Mouse (Mus musculus) midbrain, embryonic 13.5 days (tissue): ENCODE measurements around the gene Rp2. TPM values are rescaled to one million over a fixed set of nuclear protein-coding genes. Genes with fewer than 3 reads are reported as not detected.
"Not testable (repeated sequence)": the region's sequence is repeated elsewhere in the genome, so short reads cannot be mapped to it uniquely, and the experiment has no call there.

Experiments
- ATAC-seq: fragments of 200-750 bp; cut with Nextera tagmentation; 2 replicates; pipeline ENCODE4 v1.8.0; 2017; ENCODE audit warnings: mild to moderate bottlenecking, moderate TSS enrichment, moderate library complexity
- H3K27ac ChIP-seq: fragments of 300-500 bp; sonication (generic); 2 replicates; pipeline ENCODE4 v1.5.1; 2015; ENCODE audit warnings: inconsistent platforms, mild to moderate bottlenecking, moderate library complexity
- H3K27me3 ChIP-seq: fragments of 300-500 bp; sonication (generic); 2 replicates; pipeline ENCODE4 v1.6.1; 2015; ENCODE audit warnings: mild to moderate bottlenecking, inconsistent platforms
- H3K36me3 ChIP-seq: fragments of 300-500 bp; sonication (generic); 2 replicates; pipeline ENCODE4 v1.6.1; 2015; ENCODE audit warnings: mild to moderate bottlenecking, inconsistent platforms
- H3K4me1 ChIP-seq: fragments of 300-500 bp; sonication (generic); replicated peaks from 2 replicates; pipeline ENCODE4 v1.6.1; 2015; ENCODE audit warnings: inconsistent platforms
- H3K4me2 ChIP-seq: fragments of 300-500 bp; sonication (generic); replicated peaks from 2 replicates; pipeline ENCODE4 v1.6.1; 2015; ENCODE audit warnings: moderate library complexity, mild to moderate bottlenecking, inconsistent platforms
- H3K4me3 ChIP-seq: fragments of 300-500 bp; sonication (generic); replicated peaks from 2 replicates; pipeline ENCODE4 v1.5.1; 2015; ENCODE audit warnings: mild to moderate bottlenecking, inconsistent platforms
- H3K9ac ChIP-seq: fragments of 300-500 bp; sonication (generic); replicated peaks from 2 replicates; pipeline ENCODE4 v1.6.1; 2015; ENCODE audit warnings: mild to moderate bottlenecking, inconsistent platforms
- H3K9me3 ChIP-seq: fragments of 300-500 bp; sonication (generic); 2 replicates; pipeline ENCODE4 v1.6.1; 2016; ENCODE audit warnings: mild to moderate bottlenecking, inconsistent platforms
- WGBS: fragments of 180-500 bp; shearing (Covaris S2); methylation state at CpG from one replicate; pipeline ENCODE4 v1.1.7; 2015; 5-methylcytosine and 5-hydroxymethylcytosine counted together
- polyA plus RNA-seq: library from polyadenylated mRNA; unstranded; fragments of >200 nt; fragmentation: Nextera tagmentation; extraction: Ambion mirVana; gene quantifications from 2 replicates; pipeline ENCODE4 v1.2.1, GENCODE M21; 2015

The Rp2 gene
- polyA plus RNA-seq: 17.7 and 18.1 TPM in 2 replicates

DNA sequence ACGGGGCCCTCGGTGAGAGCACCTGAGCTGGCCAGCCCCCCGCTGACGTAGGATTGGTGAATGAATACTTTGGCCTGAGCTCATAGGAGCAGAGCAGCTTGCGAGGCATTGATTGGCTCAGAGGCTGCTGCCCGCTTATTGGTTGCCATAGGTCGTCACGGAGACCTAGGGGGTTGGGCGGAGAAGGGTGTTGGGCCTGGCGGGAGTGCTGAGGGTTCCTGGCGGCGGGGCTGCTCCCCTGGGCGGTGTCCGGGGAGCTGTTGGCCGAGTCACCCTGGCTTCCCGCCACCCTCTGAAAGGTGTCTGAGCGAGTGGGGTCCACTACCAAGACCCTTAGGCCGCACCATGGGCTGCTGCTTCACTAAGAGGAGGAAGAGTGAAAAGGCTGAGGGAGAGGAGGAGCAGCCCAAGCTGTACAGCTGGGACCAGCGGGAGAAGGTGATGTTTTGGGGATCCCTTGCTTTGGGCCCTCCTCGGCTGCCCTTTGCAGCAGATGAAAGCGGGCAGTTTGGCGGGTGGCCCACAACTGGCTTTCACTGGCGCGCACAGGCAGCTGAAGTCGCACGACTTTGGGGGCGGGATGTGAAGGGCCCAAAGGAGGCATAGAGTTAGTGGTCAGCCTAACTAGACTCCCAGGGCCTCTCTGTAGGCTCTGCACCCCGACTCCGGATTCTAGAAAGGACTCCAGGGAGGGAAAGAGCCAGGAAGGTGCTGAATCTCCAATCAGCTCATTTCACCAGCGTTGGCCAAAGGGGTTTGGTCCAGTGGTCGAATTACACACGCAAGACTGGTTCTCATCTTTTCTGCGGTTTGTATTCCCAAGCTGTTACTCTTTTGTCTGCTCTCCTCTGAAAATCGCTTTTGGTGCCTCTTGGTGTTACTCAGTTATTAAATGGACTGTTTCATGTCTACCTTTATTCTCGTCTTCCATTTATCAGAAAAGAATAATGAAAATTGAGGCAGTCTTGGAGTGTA, at the start of gene Rp2:
Rp2 (plus strand) TSS at position 91 of the 975 bp plus-strand sequence.
- peak; percentile 100 for ATAC-seq
- WGBS: 24% methylated on average over 35 of the region's 35 CpGs
- peak within 1 kb of the TSS; percentile 57 for H3K4me2 ChIP-seq
- peak within 1 kb of the TSS; percentile 76 for H3K9ac ChIP-seq
- peaks cover 4% of the 10 kb centered on the region for H3K4me1 ChIP-seq
- peak within 1 kb of the TSS; percentile 62; the same call in 1 of the 2 replicates for H3K27ac ChIP-seq
- H3K9me3 ChIP-seq: no peaks in the 10 kb centered on the region
- no peaks in the 10 kb centered on the region for H3K36me3 ChIP-seq
- peak within 1 kb of the TSS; percentile 62 for H3K4me3 ChIP-seq
- no peaks in the 10 kb centered on the region for H3K27me3 ChIP-seq

- Histone ChIP-seq H3K9me3 (no peaks in the 10 kb centered on the region), H3K27me3 (no peaks in the 10 kb centered on the region), H3K4me1 (no peaks in the 10 kb centered on the region), H3K9ac (no peak overlapping the region), H3K4me2 (no peak overlapping the region), H3K36me3 (no peaks in the 10 kb centered on the region), H3K27ac (no peak overlapping the region), H3K4me3 (no peak overlapping the region)
- no peak for ATAC-seq
- 56% methylated on average over 1 of the region's 1 CpGs for WGBS
Measured at GRCm38 (mm10) chrX:20332756-20333155, 31.5 kb upstream of the Rp2 start.

DNA sequence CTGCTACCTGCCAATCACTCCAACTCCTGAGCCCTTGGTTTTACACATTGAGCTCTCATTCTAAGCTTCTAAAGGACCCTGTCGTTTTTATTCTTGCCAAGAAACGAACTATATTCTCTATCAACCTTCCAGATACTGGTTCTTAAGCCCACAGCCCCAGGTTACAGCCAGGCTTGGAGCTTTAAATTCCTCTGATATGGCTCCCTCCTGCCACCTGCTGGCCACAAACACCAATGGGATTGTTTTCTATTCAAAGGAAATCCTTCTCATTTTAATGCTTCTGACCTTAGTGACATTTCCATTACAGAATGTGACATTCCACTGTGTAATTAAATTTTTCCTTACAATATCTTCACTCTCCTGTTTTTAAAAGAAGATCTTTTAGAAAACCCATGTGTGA, 28.6 kb upstream of the Rp2 start:
- Histone ChIP-seq H3K4me2 (no peak overlapping the region), H3K4me1 (no peaks in the 10 kb centered on the region), H3K4me3 (no peak overlapping the region), H3K9me3 (no peaks in the 10 kb centered on the region), H3K27me3 (no peaks in the 10 kb centered on the region), H3K27ac (no peak overlapping the region), H3K36me3 (no peaks in the 10 kb centered on the region), H3K9ac (no peak overlapping the region)
- 28% methylated on average over 2 of the region's 2 CpGs for WGBS
- ATAC-seq: no peak

DNA sequence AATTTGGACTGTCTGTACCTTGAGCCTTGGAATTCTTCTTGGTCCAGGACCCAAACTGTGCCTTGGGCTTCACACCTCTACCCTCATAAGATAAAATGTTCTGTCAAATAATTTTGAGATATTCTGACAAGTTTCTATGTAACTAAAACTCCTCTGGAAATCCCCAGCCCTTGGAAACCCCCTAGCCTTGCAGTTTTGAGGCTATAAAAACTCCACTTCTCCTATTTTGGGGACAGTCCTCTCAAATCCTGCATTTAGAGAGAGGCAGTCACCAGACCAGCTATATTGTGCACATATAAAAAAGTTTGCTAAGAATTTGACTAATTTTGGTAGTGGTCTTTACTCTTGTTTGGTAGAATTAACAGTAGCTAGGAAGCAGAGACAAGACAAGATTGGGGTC, 19.3 kb upstream of the Rp2 start:
- H3K4me3 ChIP-seq: no peak overlapping the region
- H3K36me3 ChIP-seq: no peaks in the 10 kb centered on the region
- no peaks in the 10 kb centered on the region for H3K9me3 ChIP-seq
- H3K27me3 ChIP-seq: no peaks in the 10 kb centered on the region
- no peak for ATAC-seq
- no peak overlapping the region for H3K9ac ChIP-seq
- no peak overlapping the region for H3K4me2 ChIP-seq
- no peak overlapping the region for H3K27ac ChIP-seq
- H3K4me1 ChIP-seq: no peaks in the 10 kb centered on the region

DNA sequence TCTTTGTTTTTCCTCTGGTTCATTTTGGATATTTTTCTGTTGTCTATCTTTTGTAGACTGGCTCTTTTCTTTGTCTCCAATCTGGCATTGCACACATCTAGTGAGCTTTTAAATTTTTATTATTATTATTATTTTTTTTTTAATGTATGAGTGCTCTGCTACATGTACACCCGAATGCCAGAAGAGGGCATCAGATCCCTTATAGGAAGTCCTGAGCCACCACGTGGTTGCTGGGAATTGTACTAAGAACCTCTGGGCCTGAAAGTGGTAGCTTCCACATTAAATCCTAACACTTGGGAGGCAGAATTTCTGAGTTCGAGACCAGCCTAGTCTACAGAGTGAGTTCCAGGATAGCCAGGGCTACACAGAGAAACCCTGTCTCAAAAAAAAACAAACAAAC, 17.9 kb upstream of the Rp2 start:
- Histone ChIP-seq H3K27ac (no peak overlapping the region), H3K27me3 (no peaks in the 10 kb centered on the region), H3K9ac (no peak overlapping the region), H3K9me3 (no peaks in the 10 kb centered on the region), H3K4me3 (no peak overlapping the region), H3K4me2 (no peak overlapping the region), H3K4me1 (no peaks in the 10 kb centered on the region), H3K36me3 (no peaks in the 10 kb centered on the region)
- 68% methylated on average over 3 of the region's 3 CpGs for WGBS
- ATAC-seq: no peak

DNA sequence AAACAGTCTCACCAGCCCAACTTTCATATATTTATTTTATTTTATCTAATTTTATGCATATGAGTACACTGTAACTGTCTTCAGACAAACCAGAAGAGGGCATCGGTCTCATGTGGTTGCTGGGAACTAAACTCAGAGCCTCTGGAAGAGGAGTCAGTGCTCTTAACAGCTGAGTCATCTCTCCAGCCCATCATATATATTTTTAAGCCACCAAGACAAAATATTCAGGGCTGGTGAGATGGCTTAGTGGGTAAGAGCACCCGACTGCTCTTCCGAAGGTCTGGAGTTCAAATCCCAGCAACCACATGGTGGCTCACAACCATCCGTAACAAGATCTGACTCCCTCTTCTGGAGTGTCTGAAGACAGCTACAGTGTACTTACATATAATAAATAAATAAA, 14.0 kb upstream of the Rp2 start:
- not testable (repeated sequence) for ATAC-seq, H3K27ac ChIP-seq, H3K9ac ChIP-seq, H3K4me1 ChIP-seq, H3K9me3 ChIP-seq, H3K36me3 ChIP-seq, H3K27me3 ChIP-seq, H3K4me3 ChIP-seq, H3K4me2 ChIP-seq
- 88% methylated on average over 4 of the region's 4 CpGs for WGBS

- Histone ChIP-seq H3K9me3 (no peaks in the 10 kb centered on the region), H3K9ac (no peak overlapping the region), H3K36me3 (no peaks in the 10 kb centered on the region), H3K27ac (no peak overlapping the region), H3K4me2 (no peak overlapping the region), H3K27me3 (no peaks in the 10 kb centered on the region), H3K4me3 (no peak overlapping the region), H3K4me1 (no peaks in the 10 kb centered on the region)
- 96% methylated on average over 1 of the region's 1 CpGs for WGBS
- ATAC-seq: no peak
Measured at GRCm38 (mm10) chrX:20355283-20355682, 9.0 kb upstream of the Rp2 start.

- no peaks in the 10 kb centered on the region for H3K4me1 ChIP-seq
- H3K4me3 ChIP-seq: no peak overlapping the region
- ATAC-seq: peak; percentile 65; the same call in 1 of the 2 replicates
- no peak overlapping the region for H3K4me2 ChIP-seq
- H3K9ac ChIP-seq: no peak overlapping the region
- no peaks in the 10 kb centered on the region for H3K27me3 ChIP-seq
- WGBS: 29% methylated on average over 3 of the region's 3 CpGs
- H3K9me3 ChIP-seq: no peaks in the 10 kb centered on the region
- H3K36me3 ChIP-seq: no peaks in the 10 kb centered on the region
- no peak overlapping the region for H3K27ac ChIP-seq
Measured at GRCm38 (mm10) chrX:20356309-20356708, 8.0 kb upstream of the Rp2 start.

GRCm38 (mm10) chrX:20366036-20366435, 1.8 kb downstream of the Rp2 start:
- peak overlapping the region; percentile 37 for H3K4me2 ChIP-seq
- no peak overlapping the region for H3K27ac ChIP-seq
- 71% methylated on average over 1 of the region's 1 CpGs for whole genome bisulfite sequencing
- no peak for ATAC-seq
- no peaks in the 10 kb centered on the region for H3K9me3 ChIP-seq
- H3K36me3 ChIP-seq: no peaks in the 10 kb centered on the region
- peak overlapping the region; percentile 14; the same call in 1 of the 2 replicates for H3K4me3 ChIP-seq
- no peak overlapping the region for H3K9ac ChIP-seq
- peaks cover 4% of the 10 kb centered on the region for H3K4me1 ChIP-seq
- no peaks in the 10 kb centered on the region for H3K27me3 ChIP-seq

- no peak overlapping the region for H3K27ac ChIP-seq
- no peak overlapping the region for H3K4me2 ChIP-seq
- H3K4me1 ChIP-seq: no peaks in the 10 kb centered on the region
- no peaks in the 10 kb centered on the region for H3K27me3 ChIP-seq
- H3K36me3 ChIP-seq: peaks cover 4% of the 10 kb centered on the region
- no peaks in the 10 kb centered on the region for H3K9me3 ChIP-seq
- H3K9ac ChIP-seq: no peak overlapping the region
- no peak for ATAC-seq
- WGBS: 74% methylated on average over 7 of the region's 7 CpGs
- no peak overlapping the region for H3K4me3 ChIP-seq
Measured at GRCm38 (mm10) chrX:20379347-20380014, 15.2 kb downstream of the Rp2 start.

- Histone ChIP-seq H3K27ac (no peak overlapping the region), H3K4me1 (no peaks in the 10 kb centered on the region), H3K9ac (no peak overlapping the region), H3K9me3 (no peaks in the 10 kb centered on the region), H3K4me3 (no peak overlapping the region), H3K27me3 (no peaks in the 10 kb centered on the region), H3K36me3 (peaks cover 4% of the 10 kb centered on the region), H3K4me2 (no peak overlapping the region)
- no peak for ATAC-seq
- WGBS: 88% methylated on average over 6 of the region's 6 CpGs
Measured at GRCm38 (mm10) chrX:20382260-20382659, 18.0 kb downstream of the Rp2 start.

DNA sequence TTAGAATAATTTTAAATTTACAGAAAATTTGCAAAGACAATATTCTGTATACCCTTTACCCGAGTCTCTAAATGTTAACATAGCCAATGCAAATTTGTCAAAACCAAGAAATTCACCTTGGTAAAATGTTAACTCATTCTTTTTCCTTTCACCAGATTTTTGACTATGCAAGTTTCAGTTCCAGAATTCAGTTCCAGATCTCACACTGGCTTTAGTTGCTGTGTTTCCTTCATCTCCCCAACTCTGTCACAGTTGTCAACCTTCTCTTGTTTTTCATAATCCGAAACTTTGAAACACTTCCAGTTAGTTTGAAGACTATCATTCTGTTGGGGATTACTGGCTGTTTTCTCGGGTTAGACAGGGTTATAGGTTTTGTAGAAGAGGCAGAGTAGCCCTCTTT, 22.7 kb downstream of the Rp2 start:
- ATAC-seq: no peak
- WGBS: 77% methylated on average over 3 of the region's 3 CpGs

More for the DNA sequence above, 22.7 kb downstream of the Rp2 start:
- Histone ChIP-seq H3K4me3 (no peak overlapping the region), H3K9ac (no peak overlapping the region), H3K27ac (no peak overlapping the region), H3K27me3 (no peaks in the 10 kb centered on the region), H3K9me3 (no peaks in the 10 kb centered on the region), H3K4me2 (no peak overlapping the region), H3K36me3 (peaks cover 4% of the 10 kb centered on the region), H3K4me1 (no peaks in the 10 kb centered on the region)
